Mouse (Mus musculus) frontal cortex, postnatal 25 days (tissue): ENCODE measurements at regions not wholly inside any gene's neighbourhood (a gene's known extent, or its start where the extent isn't known, plus 50 kb on each side); places are given as distances from the start of the nearest gene placed in this dataset.

Experiments used
- DNase-seq, 2 experiments: peaks; one replicate each; pipeline ENCODE4 v3.0.0; 2022; ENCODE audit warnings: low spot score in 2 of 2

GRCm38 (mm10) chr11:111280769-111281168, 214.8 kb downstream of the Kcnj2 start:
- no peak for DNase-seq

- peak in 1 of 2 experiments; percentile 6 for DNase-seq
Observed at GRCm38 (mm10) chr11:111281237-111282160, 215.5 kb downstream of the Kcnj2 start.

GRCm38 (mm10) chr11:111282283-111282682, 216.3 kb downstream of the Kcnj2 start:
- no peak for DNase-seq

GRCm38 (mm10) chr11:111290537-111290936, 224.6 kb downstream of the Kcnj2 start:
- DNase-seq = no peak

- DNase-seq = no peak
Observed at GRCm38 (mm10) chr11:111296309-111296721, 230.4 kb downstream of the Kcnj2 start.

- DNase-seq = no peak
Observed at GRCm38 (mm10) chr11:111312802-111313201, 246.8 kb downstream of the Kcnj2 start.

GRCm38 (mm10) chr11:111313566-111313965, 247.6 kb downstream of the Kcnj2 start:
- no peak for DNase-seq

- no peak for DNase-seq
Observed at GRCm38 (mm10) chr11:111321576-111321975, 255.6 kb downstream of the Kcnj2 start.

- no peak for DNase-seq
Observed at GRCm38 (mm10) chr11:111324453-111325010, 258.6 kb downstream of the Kcnj2 start.

GRCm38 (mm10) chr11:111326915-111327314, 261.0 kb downstream of the Kcnj2 start:
- no peak for DNase-seq

GRCm38 (mm10) chr11:111328258-111328657, 262.3 kb downstream of the Kcnj2 start:
- no peak for DNase-seq

GRCm38 (mm10) chr11:111331592-111331991, 265.6 kb downstream of the Kcnj2 start:
- DNase-seq = no peak

GRCm38 (mm10) chr11:111333021-111333420, 267.1 kb downstream of the Kcnj2 start:
- no peak for DNase-seq

- no peak for DNase-seq
Observed at GRCm38 (mm10) chr11:111347562-111347961, 281.6 kb downstream of the Kcnj2 start.

- no peak for DNase-seq
Observed at GRCm38 (mm10) chr11:111350028-111350427, 284.1 kb downstream of the Kcnj2 start.

- DNase-seq = no peak
Observed at GRCm38 (mm10) chr11:111363363-111363762, 297.4 kb downstream of the Kcnj2 start.

GRCm38 (mm10) chr11:111377165-111377564, 311.2 kb downstream of the Kcnj2 start:
- DNase-seq = no peak

- DNase-seq = no peak
Observed at GRCm38 (mm10) chr11:111379842-111380241, 313.9 kb downstream of the Kcnj2 start.

GRCm38 (mm10) chr11:111398706-111399105, 332.7 kb downstream of the Kcnj2 start:
- DNase-seq = no peak

- DNase-seq = no peak
Observed at GRCm38 (mm10) chr11:111409266-111409665, 343.3 kb downstream of the Kcnj2 start.

GRCm38 (mm10) chr11:111424871-111425270, 358.9 kb downstream of the Kcnj2 start:
- no peak for DNase-seq

- no peak for DNase-seq
Observed at GRCm38 (mm10) chr11:111426715-111427114, 360.8 kb downstream of the Kcnj2 start.

GRCm38 (mm10) chr11:111442257-111442656, 376.3 kb downstream of the Kcnj2 start:
- DNase-seq = no peak
